Mouse (Mus musculus): ENCODE measurements around the gene Lactb. TPM values are rescaled to one million over a fixed set of nuclear protein-coding genes. Genes with fewer than 3 reads are reported as not detected.

The Lactb gene
- total RNA-seq, 2 experiments from 2014 or later = 13.5 to 17.5 TPM

Other genes starting within 250 kb of the Lactb start
- 1 to 10 TPM; 3.9 to 5.3 TPM for gene Aph1b, start 180.0 kb downstream of the Lactb start, total RNA-seq (2021)
- under 1 TPM; 0.13 to 0.44 TPM for gene Gm10647, start 178.4 kb downstream of the Lactb start, total RNA-seq (2021)
- gene Aph1c, start 140.8 kb downstream of the Lactb start, total RNA-seq (2021) = under 1 TPM; 0.80 to 0.98 TPM
- gene Rab8b, start 55.8 kb downstream of the Lactb start, total RNA-seq (2021) = 10 to 100 TPM; 20.3 to 20.6 TPM
- 100 to 1,000 TPM; 185 to 210 TPM for gene Rps27l, start 29.4 kb downstream of the Lactb start, total RNA-seq (2021)
- gene Tpm1, start 73.9 kb upstream of the Lactb start, total RNA-seq (2021) = 1,000 to 10,000 TPM; 7,029 to 7,975 TPM

Data from gastrocnemius, postnatal 4 days (tissue).